Mouse (Mus musculus): ENCODE measurements at regions not wholly inside any gene's neighbourhood (a gene's known extent, or its start where the extent isn't known, plus 50 kb on each side); places are given as distances from the start of the nearest gene placed in this dataset.

DNA sequence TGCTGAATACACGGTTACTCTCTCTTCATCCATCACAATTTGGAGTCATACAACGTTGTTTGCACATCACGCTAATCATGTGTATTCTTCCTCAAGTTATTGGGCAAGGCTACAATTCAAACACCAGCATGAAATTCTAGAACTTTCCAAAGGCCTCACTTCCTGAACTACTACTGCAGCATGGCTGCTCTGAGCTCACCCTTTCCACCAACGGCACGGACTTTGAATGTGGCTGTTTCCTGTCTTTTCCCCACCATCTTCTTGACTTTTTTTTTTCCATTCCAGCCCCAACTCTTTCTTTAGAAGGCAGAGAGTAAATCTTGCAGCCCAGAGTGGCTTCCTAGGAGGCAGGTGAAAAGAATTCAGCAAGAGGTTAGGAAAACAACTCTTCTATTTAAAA lies 129.2 kb upstream of the Lmo4 start:
- ATAC-seq (ENCODE audit: insufficient number of reproducible peaks, insufficient read depth, low FRiP score, low read depth) = no peak

DNA sequence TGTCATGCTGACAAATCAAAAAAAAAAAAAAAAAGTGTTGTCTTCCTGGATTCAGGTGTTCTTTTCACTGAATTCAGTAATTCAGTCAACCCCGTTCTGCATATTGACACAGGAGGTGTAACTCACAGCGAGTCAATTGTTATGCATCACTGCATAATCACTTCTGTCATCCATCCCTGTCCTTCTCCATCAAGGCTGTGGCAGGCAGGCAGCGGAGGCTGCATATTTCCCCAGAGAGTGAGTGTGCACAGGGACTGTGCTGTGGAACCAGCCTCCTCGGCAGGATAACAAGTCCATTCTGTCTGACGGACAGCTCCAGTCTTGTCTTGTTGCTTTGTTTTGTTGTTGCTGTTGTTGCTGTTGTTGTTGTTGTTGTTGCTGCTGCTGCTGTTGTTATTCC lies 127.3 kb upstream of the Lmo4 start:
- Histone ChIP-seq H3K9ac (replicated peaks; ENCODE audit: low read depth, low read length) (no peak overlapping the region), H3K4me1 (ENCODE audit: control insufficient read depth, insufficient read depth, low read length) (no peaks in the 10 kb centered on the region), H3K9me3 (ENCODE audit: control insufficient read depth, low read depth, low read length) (no peaks in the 10 kb centered on the region), H3K4me2 (replicated peaks; ENCODE audit: low read depth, low read length) (no peak overlapping the region), H3K36me3 (ENCODE audit: control insufficient read depth, insufficient read depth, low read length) (no peaks in the 10 kb centered on the region), H3K27me3 (ENCODE audit: control insufficient read depth, insufficient read depth, low read length) (no peaks in the 10 kb centered on the region), H3K4me3 (ENCODE audit: low read depth, low read length) (no peak overlapping the region), H3K27ac (ENCODE audit: low read length) (no peak overlapping the region)
- no peak for ATAC-seq (ENCODE audit: insufficient number of reproducible peaks, insufficient read depth, low FRiP score, low read depth)
- 17% methylated on average over 5 of the region's 5 CpGs for WGBS

More for the DNA sequence above, 129.2 kb upstream of the Lmo4 start:
- H3K36me3 ChIP-seq (ENCODE audit: control insufficient read depth, insufficient read depth, low read length) = no peaks in the 10 kb centered on the region
- no peak overlapping the region for H3K9ac ChIP-seq (replicated peaks; ENCODE audit: low read depth, low read length)
- H3K27me3 ChIP-seq (ENCODE audit: control insufficient read depth, insufficient read depth, low read length) = no peaks in the 10 kb centered on the region
- H3K27ac ChIP-seq (ENCODE audit: low read length) = no peak overlapping the region
- H3K4me2 ChIP-seq (replicated peaks; ENCODE audit: low read depth, low read length) = no peak overlapping the region
- 71% methylated on average over 5 of the region's 5 CpGs for WGBS
- H3K4me3 ChIP-seq (ENCODE audit: low read depth, low read length) = no peak overlapping the region
- H3K4me1 ChIP-seq (ENCODE audit: control insufficient read depth, insufficient read depth, low read length) = no peaks in the 10 kb centered on the region
- no peaks in the 10 kb centered on the region for H3K9me3 ChIP-seq (ENCODE audit: control insufficient read depth, low read depth, low read length)

DNA sequence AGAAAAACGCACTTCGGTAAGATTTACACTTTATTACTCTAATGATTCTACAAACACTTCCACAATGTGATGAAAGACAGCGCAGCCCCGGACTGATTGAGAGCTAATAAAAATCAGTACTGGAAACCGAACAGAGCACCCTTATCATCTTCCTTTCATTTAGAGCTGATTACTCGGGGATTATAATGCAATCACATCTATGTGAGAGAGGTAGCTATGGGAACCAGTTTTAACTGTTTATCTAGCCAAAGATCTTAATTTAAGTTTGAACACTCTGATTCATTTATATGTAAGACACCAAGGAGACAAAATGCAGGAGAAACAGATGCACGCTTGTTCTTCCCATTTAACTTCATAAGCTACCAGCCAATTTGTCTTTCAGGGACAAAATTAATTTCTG lies 124.1 kb upstream of the Lmo4 start:
- Histone ChIP-seq H3K4me1 (ENCODE audit: control insufficient read depth, insufficient read depth, low read length) (no peaks in the 10 kb centered on the region), H3K4me2 (replicated peaks; ENCODE audit: low read depth, low read length) (no peak overlapping the region), H3K27me3 (ENCODE audit: control insufficient read depth, insufficient read depth, low read length) (no peaks in the 10 kb centered on the region), H3K4me3 (ENCODE audit: low read depth, low read length) (no peak overlapping the region), H3K9me3 (ENCODE audit: control insufficient read depth, low read depth, low read length) (no peaks in the 10 kb centered on the region), H3K9ac (replicated peaks; ENCODE audit: low read depth, low read length) (no peak overlapping the region), H3K36me3 (ENCODE audit: control insufficient read depth, insufficient read depth, low read length) (no peaks in the 10 kb centered on the region), H3K27ac (ENCODE audit: low read length) (no peak overlapping the region)
- WGBS = 53% methylated on average over 7 of the region's 7 CpGs
- no peak for ATAC-seq (ENCODE audit: insufficient number of reproducible peaks, insufficient read depth, low FRiP score, low read depth)

DNA sequence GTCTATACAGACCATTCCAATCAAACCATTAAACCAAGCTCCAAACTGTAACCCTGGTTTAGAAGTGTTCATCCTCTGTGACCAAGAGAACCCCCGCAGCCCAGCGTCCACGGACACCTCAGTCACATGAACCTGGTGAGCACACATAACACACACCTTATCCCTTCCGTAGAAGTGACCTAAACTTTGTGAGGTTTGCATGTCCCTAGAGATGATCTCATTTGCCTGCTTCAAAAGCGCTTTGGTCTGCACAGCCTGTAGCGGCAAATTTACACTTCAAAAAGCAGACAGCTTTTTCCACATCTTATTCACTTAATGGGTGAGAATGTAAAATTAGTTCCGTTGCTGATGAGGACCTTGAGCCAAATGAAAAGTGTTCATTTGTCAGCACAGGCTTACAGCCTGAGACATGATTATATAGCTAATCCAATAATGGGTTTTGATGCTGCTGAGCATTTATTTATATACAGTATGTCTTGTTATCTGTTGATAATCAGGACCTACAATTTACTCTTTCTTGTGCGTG lies 122.3 kb upstream of the Lmo4 start:
- no peak for ATAC-seq (ENCODE audit: insufficient number of reproducible peaks, insufficient read depth, low FRiP score, low read depth)
- 83% methylated on average over 8 of the region's 8 CpGs for WGBS

DNA sequence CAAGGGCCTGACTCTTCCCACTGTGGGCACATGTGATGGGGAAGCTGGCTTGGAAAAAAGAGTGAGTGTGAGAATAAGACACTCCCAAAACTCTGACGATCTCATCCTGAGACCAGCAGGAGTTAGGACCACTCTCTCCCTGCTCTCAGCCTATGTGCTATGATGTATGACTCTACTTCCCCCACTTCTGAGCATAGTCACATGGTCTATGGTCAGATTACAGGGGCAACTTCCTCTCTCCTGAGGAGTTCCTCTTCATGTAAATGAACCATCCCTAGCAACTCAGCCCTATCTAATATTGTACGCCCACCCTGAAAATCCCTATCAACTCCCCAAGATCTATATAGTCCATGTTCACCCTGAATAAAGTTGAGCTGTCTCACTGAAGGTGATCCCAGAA lies 120.0 kb upstream of the Lmo4 start:
- no peak overlapping the region for H3K27ac ChIP-seq (ENCODE audit: low read length)
- no peak overlapping the region for H3K4me2 ChIP-seq (replicated peaks; ENCODE audit: low read depth, low read length)
- H3K27me3 ChIP-seq (ENCODE audit: control insufficient read depth, insufficient read depth, low read length) = no peaks in the 10 kb centered on the region
- 84% methylated on average over 2 of the region's 2 CpGs for WGBS
- no peak overlapping the region for H3K4me3 ChIP-seq (ENCODE audit: low read depth, low read length)
- no peaks in the 10 kb centered on the region for H3K4me1 ChIP-seq (ENCODE audit: control insufficient read depth, insufficient read depth, low read length)
- no peaks in the 10 kb centered on the region for H3K36me3 ChIP-seq (ENCODE audit: control insufficient read depth, insufficient read depth, low read length)
- no peak for ATAC-seq (ENCODE audit: insufficient number of reproducible peaks, insufficient read depth, low FRiP score, low read depth)
- H3K9me3 ChIP-seq (ENCODE audit: control insufficient read depth, low read depth, low read length) = no peaks in the 10 kb centered on the region
- H3K9ac ChIP-seq (replicated peaks; ENCODE audit: low read depth, low read length) = no peak overlapping the region

More for the DNA sequence above, 122.3 kb upstream of the Lmo4 start:
- H3K9ac ChIP-seq (replicated peaks; ENCODE audit: low read depth, low read length) = no peak overlapping the region
- no peaks in the 10 kb centered on the region for H3K36me3 ChIP-seq (ENCODE audit: control insufficient read depth, insufficient read depth, low read length)
- H3K4me1 ChIP-seq (ENCODE audit: control insufficient read depth, insufficient read depth, low read length) = no peaks in the 10 kb centered on the region
- no peaks in the 10 kb centered on the region for H3K27me3 ChIP-seq (ENCODE audit: control insufficient read depth, insufficient read depth, low read length)
- no peak overlapping the region for H3K4me3 ChIP-seq (ENCODE audit: low read depth, low read length)
- no peak overlapping the region for H3K27ac ChIP-seq (ENCODE audit: low read length)
- no peaks in the 10 kb centered on the region for H3K9me3 ChIP-seq (ENCODE audit: control insufficient read depth, low read depth, low read length)
- no peak overlapping the region for H3K4me2 ChIP-seq (replicated peaks; ENCODE audit: low read depth, low read length)

DNA sequence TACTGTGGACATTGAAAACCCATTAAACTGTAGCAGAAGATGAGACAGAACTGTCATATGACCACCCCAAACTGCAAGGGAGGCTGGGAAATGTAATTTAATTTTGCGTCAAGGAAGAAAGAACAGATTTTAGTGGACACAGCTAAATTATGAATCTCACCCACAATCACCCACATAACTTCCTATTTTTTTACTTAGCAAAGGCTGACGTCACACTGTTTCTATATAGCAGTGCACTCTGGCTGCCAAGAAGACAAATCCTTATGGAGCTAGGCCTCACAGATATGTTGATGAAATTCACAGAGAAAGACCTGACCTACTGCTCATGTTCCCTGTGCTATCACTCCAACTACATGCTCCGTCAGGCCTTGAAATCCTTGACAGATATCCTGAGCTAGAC lies 118.5 kb upstream of the Lmo4 start:
- Histone ChIP-seq H3K27me3 (ENCODE audit: control insufficient read depth, insufficient read depth, low read length) (no peaks in the 10 kb centered on the region), H3K4me1 (ENCODE audit: control insufficient read depth, insufficient read depth, low read length) (no peaks in the 10 kb centered on the region), H3K36me3 (ENCODE audit: control insufficient read depth, insufficient read depth, low read length) (no peaks in the 10 kb centered on the region), H3K9me3 (ENCODE audit: control insufficient read depth, low read depth, low read length) (no peaks in the 10 kb centered on the region), H3K9ac (replicated peaks; ENCODE audit: low read depth, low read length) (no peak overlapping the region), H3K4me2 (replicated peaks; ENCODE audit: low read depth, low read length) (no peak overlapping the region), H3K4me3 (ENCODE audit: low read depth, low read length) (no peak overlapping the region), H3K27ac (ENCODE audit: low read length) (no peak overlapping the region)
- no peak for ATAC-seq (ENCODE audit: insufficient number of reproducible peaks, insufficient read depth, low FRiP score, low read depth)
- 84% methylated on average over 3 of the region's 3 CpGs for WGBS

DNA sequence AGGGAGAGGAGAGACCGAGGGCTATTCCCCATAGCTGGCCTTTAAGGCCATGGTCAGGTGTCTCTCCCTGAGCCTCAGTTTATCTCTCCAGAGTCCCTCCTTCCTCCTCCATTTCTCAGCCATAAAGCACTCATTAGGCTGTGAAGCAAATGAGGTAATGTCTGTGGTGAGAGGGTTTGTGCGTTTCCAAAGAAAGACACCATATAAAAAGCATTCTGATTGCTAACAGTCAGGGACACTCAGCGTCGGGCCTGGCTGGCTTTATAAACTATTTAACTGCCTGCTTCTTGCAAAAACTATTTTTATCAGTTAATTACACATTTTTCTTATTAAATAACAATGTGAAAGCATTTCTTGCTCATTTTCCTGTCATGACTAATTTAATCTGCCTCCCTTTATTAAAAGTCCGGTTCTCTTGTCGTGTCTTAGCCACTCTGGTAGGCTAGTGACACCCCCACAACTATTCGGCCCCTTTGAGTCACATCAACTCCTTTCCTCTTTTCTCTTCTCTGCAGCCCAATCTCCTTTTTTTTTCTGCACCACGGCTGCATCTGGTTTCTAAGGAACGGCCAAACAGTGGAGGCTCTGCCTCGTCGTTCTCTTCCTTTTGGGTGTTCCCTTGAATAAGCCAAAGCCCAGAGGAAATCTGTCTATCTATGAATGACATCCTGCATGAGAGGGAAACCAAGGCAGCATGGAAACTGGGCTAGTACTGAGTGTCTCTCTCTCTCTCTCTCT lies 114.6 kb upstream of the Lmo4 start:
- ATAC-seq (ENCODE audit: insufficient number of reproducible peaks, insufficient read depth, low FRiP score, low read depth) = no peak
- 64% methylated on average over 11 of the region's 11 CpGs for WGBS
- no peaks in the 10 kb centered on the region for H3K9me3 ChIP-seq (ENCODE audit: control insufficient read depth, low read depth, low read length)

DNA sequence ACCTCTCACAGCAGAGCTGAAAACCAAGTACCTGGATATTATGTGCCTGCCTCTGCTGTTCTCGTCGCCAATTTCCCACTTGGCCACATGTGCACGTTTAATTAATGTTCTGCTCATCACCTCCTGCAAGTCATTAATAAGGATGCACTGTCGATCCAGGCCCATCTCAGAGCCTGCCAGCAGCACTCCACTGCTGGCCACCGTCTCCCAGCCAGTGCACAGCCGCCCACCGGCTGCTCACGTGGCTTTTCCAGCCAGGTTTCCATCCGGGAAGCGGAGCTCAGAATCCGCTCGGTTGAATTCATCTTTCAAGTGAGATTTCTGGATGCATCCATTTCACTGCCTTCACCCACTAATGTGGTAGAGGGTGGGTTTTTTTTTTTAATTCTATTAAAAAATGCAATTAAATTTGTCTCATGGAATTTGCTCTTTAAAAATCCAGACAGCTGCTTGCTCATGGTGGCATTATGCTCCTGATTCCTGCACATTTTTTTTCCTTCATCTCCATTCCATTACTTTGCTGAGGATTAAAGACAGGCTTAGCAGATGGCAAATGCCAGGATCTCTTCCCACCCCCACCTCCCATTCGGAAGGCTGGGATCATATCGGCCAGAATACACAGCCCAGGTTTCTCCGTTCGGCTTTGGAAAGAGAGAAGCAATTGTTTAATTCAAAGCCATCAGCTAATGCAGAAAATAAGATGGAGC lies 113.9 kb upstream of the Lmo4 start:
- no peak overlapping the region for H3K4me2 ChIP-seq (replicated peaks; ENCODE audit: low read depth, low read length)
- no peaks in the 10 kb centered on the region for H3K27me3 ChIP-seq (ENCODE audit: control insufficient read depth, insufficient read depth, low read length)
- H3K4me3 ChIP-seq (ENCODE audit: low read depth, low read length) = no peak overlapping the region
- no peak for ATAC-seq (ENCODE audit: insufficient number of reproducible peaks, insufficient read depth, low FRiP score, low read depth)
- H3K36me3 ChIP-seq (ENCODE audit: control insufficient read depth, insufficient read depth, low read length) = no peaks in the 10 kb centered on the region
- WGBS = 54% methylated on average over 16 of the region's 16 CpGs
- no peak overlapping the region for H3K27ac ChIP-seq (ENCODE audit: low read length)
- no peak overlapping the region for H3K9ac ChIP-seq (replicated peaks; ENCODE audit: low read depth, low read length)
- H3K9me3 ChIP-seq (ENCODE audit: control insufficient read depth, low read depth, low read length) = no peaks in the 10 kb centered on the region
- no peaks in the 10 kb centered on the region for H3K4me1 ChIP-seq (ENCODE audit: control insufficient read depth, insufficient read depth, low read length)

More for the DNA sequence above, 114.6 kb upstream of the Lmo4 start:
- Histone ChIP-seq H3K4me1 (ENCODE audit: control insufficient read depth, insufficient read depth, low read length) (no peaks in the 10 kb centered on the region), H3K27me3 (ENCODE audit: control insufficient read depth, insufficient read depth, low read length) (no peaks in the 10 kb centered on the region), H3K9ac (replicated peaks; ENCODE audit: low read depth, low read length) (no peak overlapping the region), H3K36me3 (ENCODE audit: control insufficient read depth, insufficient read depth, low read length) (no peaks in the 10 kb centered on the region), H3K4me3 (ENCODE audit: low read depth, low read length) (no peak overlapping the region), H3K4me2 (replicated peaks; ENCODE audit: low read depth, low read length) (no peak overlapping the region), H3K27ac (ENCODE audit: low read length) (no peak overlapping the region)

Data from stomach, embryonic 14.5 days (tissue).